Mouse (Mus musculus): ENCODE data around the gene Zranb3. TPM values are rescaled to one million over a fixed set of nuclear protein-coding genes. Genes with fewer than 3 reads are reported as not detected.
"Not testable (repeated sequence)": the region's sequence is repeated elsewhere in the genome, so short reads cannot be mapped to it uniquely, and the experiment has no call there.

Zranb3 gene
- polyA plus RNA-seq, 1 experiment = 1.1 TPM

DNA sequence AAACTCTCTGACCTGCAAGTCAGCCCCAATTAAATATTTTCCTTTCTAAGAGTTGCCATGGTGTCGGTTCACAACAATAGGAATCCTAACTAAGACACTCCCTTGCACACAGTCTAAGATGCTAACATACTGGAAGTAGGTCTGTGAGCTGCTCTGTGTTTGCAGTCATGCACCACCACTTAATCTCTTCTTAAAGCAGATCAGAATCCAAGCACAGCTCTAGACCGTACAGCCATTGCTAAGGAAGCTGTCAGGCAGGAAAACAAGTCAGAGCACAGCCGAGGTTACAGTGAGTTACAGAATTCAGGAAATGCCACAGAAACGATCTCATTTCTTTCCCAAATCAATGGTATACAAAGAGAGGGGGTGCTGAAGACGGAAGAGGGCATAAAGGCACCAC, 144.0 kb downstream of the Zranb3 start:
- TF ChIP-seq POLR2A (IDR thresholded peaks at IDR 0.05; ENCODE audit: borderline replicate concordance, extremely low read depth, low read depth, low read length) (no peak), CTCF (IDR thresholded peaks at IDR 0.05; ENCODE audit: insufficient read depth, low read length) (no peak)
- 34% methylated on average over 5 of the region's 5 CpGs for WGBS
- Histone ChIP-seq H3K4me3 (replicated peaks; ENCODE audit: extremely low read depth, low read depth, low read length) (no peak overlapping the region), H3K4me1 (ENCODE audit: control insufficient read depth, insufficient read depth, low read length) (peaks cover 2% of the 10 kb centered on the region; the same call in 1 of the 2 replicates)
- DNase-seq = no peak

- TF ChIP-seq CTCF (IDR thresholded peaks at IDR 0.05; ENCODE audit: insufficient read depth, low read length) = no peak
- TF ChIP-seq POLR2A (IDR thresholded peaks at IDR 0.05; ENCODE audit: borderline replicate concordance, extremely low read depth, low read depth, low read length) = no peak
- no peak overlapping the region for H3K4me3 ChIP-seq (replicated peaks; ENCODE audit: extremely low read depth, low read depth, low read length)
- 97% methylated on average over 1 of the region's 1 CpGs for WGBS
- H3K4me1 ChIP-seq (ENCODE audit: control insufficient read depth, insufficient read depth, low read length) = peaks cover 2% of the 10 kb centered on the region; the same call in 1 of the 2 replicates
- no peak for DNase-seq
Observed at GRCm38 (mm10) chr1:127956524-127956923, 146.3 kb downstream of the Zranb3 start.

DNA sequence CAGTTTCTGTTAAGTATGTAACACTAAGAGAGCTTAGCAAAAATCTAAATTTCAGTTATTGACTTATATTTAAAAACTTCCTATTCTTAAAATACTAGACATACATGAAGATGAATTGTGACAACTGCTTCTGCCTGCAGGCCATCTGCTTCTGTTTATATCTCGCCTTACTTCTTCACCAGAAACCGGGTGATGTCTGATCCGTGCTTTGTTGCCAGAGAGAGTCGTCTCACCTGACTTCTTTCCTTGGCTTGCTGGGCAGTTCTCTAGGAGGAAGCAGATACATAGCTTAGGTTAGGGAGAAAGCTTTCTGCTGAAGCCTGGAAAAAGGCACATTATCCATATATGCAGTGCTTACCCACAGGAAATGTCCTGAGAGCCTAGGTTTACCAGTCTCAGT, 148.0 kb downstream of the Zranb3 start:
- 63% methylated on average over 4 of the region's 4 CpGs for WGBS
- TF ChIP-seq CTCF (IDR thresholded peaks at IDR 0.05; ENCODE audit: insufficient read depth, low read length) (no peak), POLR2A (IDR thresholded peaks at IDR 0.05; ENCODE audit: borderline replicate concordance, extremely low read depth, low read depth, low read length) (no peak)
- no peak for DNase-seq
- no peak overlapping the region for H3K4me3 ChIP-seq (replicated peaks; ENCODE audit: extremely low read depth, low read depth, low read length)
- peaks cover 2% of the 10 kb centered on the region; the same call in 1 of the 2 replicates for H3K4me1 ChIP-seq (ENCODE audit: control insufficient read depth, insufficient read depth, low read length)

GRCm38 (mm10) chr1:127954198-127954597, 148.6 kb downstream of the Zranb3 start:
- DNase-seq; H3K4me3 ChIP-seq (replicated peaks; ENCODE audit: extremely low read depth, low read depth, low read length); H3K4me1 ChIP-seq (ENCODE audit: control insufficient read depth, insufficient read depth, low read length): not testable (repeated sequence)
- 51% methylated on average over 4 of the region's 4 CpGs for WGBS

GRCm38 (mm10) chr1:127952276-127952675, 150.6 kb downstream of the Zranb3 start:
- TF ChIP-seq CTCF (IDR thresholded peaks at IDR 0.05; ENCODE audit: insufficient read depth, low read length) (no peak), POLR2A (IDR thresholded peaks at IDR 0.05; ENCODE audit: borderline replicate concordance, extremely low read depth, low read depth, low read length) (no peak)
- WGBS = 82% methylated on average over 4 of the region's 4 CpGs
- no peaks in the 10 kb centered on the region for H3K4me1 ChIP-seq (ENCODE audit: control insufficient read depth, insufficient read depth, low read length)
- H3K4me3 ChIP-seq (replicated peaks; ENCODE audit: extremely low read depth, low read depth, low read length) = no peak overlapping the region
- DNase-seq = no peak

DNA sequence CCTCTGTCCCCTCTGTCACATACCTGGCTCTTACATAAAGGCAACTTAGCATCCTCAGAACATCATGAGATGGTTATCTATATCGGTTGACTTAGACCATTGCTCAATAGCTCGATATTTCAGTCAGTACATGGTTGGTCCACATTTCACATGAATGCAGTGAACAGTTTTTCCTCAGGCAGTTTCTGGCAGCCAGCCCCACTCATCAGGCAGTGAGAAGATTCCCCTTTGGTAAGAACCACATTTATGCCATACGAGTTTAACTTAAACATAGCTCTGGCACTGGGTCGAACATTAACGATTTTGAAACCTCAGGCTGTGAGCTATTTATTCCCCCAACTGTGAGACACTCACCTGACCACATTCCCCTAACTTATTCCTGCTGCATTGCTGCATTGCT, 154.1 kb downstream of the Zranb3 start:
- DNase-seq = no peak
- 71% methylated on average over 5 of the region's 5 CpGs for WGBS
- H3K4me1 ChIP-seq (ENCODE audit: control insufficient read depth, insufficient read depth, low read length) = no peaks in the 10 kb centered on the region
- TF ChIP-seq POLR2A (IDR thresholded peaks at IDR 0.05; ENCODE audit: borderline replicate concordance, extremely low read depth, low read depth, low read length) = no peak
- TF ChIP-seq CTCF (IDR thresholded peaks at IDR 0.05; ENCODE audit: insufficient read depth, low read length) = no peak
- no peak overlapping the region for H3K4me3 ChIP-seq (replicated peaks; ENCODE audit: extremely low read depth, low read depth, low read length)

DNA sequence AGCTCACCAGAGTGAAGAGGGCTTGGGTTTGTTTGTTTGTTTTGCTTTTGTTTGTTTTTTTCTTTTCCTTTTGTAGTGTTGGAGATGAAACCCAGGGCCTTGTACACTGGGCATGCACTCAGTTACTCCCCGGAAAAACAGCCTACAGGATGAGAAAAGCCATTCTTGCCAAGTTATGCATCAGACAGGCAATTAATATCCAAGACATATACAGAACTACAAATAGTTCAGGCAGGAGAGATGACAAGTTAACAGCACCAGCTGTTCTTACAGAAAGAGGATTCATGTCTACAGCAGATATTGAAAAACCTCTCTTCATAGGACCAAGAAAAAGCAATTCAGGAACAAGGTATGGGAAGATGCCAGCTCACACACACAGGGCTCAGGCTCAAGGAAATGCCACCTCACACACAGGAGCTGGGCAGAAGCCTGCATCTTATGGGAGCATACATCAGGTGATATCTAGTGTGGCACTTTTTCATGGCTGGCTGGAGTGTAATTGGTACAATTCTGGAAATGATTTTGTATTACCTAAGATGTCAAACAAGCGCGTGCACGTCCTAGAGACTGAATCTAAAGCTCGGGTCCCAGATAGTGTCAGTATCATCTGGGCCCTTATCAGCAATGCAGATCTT, 156.1 kb downstream of the Zranb3 start:
- TF ChIP-seq CTCF (IDR thresholded peaks at IDR 0.05; ENCODE audit: insufficient read depth, low read length) (no peak), POLR2A (IDR thresholded peaks at IDR 0.05; ENCODE audit: borderline replicate concordance, extremely low read depth, low read depth, low read length) (no peak)
- DNase-seq = no peak
- WGBS = 73% methylated on average over 5 of the region's 5 CpGs
- H3K4me3 ChIP-seq (replicated peaks; ENCODE audit: extremely low read depth, low read depth, low read length) = no peak overlapping the region
- H3K4me1 ChIP-seq (ENCODE audit: control insufficient read depth, insufficient read depth, low read length) = no peaks in the 10 kb centered on the region

DNA sequence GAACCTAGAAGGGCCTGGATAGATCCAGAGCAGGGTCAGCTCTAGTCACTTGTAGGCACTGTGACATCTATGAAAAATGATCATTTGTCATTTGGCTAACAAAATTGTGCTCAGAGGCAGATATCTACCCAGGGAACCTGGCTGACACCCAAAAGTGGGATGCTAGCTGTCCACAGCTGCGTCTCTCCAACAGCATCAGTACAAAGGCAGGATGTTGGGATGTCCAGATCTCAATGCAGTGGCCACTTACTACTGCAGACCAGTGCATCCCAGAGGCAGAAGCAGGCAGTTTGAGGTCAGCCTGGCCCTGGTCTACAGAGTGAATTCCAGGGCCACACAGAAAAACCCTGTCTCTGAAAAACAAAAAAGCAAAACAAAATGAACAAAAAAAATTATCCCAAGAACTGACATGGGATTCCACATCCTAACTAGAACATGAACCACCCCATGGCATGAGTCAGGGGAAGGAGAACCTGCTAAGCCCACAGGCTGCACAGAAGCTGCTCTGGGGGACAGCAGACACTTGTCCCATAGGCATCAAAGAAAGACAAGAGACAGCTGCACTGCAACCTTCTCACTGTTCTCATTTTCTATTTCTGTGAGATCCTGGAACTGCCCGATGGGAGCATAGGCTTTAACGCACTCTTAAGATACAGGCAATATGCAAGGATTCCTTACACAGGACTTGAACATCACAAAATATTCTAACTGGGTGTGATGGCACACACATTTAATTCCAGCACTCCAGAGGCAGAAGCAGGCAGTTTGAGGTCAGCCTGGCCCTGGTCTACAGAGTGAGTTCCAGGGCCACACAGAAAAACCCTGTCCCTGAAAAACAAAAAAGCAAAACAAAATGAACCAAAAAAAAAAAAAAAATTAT, 156.9 kb downstream of the Zranb3 start:
- TF ChIP-seq POLR2A (IDR thresholded peaks at IDR 0.05; ENCODE audit: borderline replicate concordance, extremely low read depth, low read depth, low read length) (no peak), CTCF (IDR thresholded peaks at IDR 0.05; ENCODE audit: insufficient read depth, low read length) (no peak)
- Histone ChIP-seq H3K4me1 (ENCODE audit: control insufficient read depth, insufficient read depth, low read length) (no peaks in the 10 kb centered on the region), H3K4me3 (replicated peaks; ENCODE audit: extremely low read depth, low read depth, low read length) (no peak overlapping the region)
- WGBS = 63% methylated on average over 3 of the region's 3 CpGs
- no peak for DNase-seq

- Histone ChIP-seq H3K4me1 (ENCODE audit: control insufficient read depth, insufficient read depth, low read length) (no peaks in the 10 kb centered on the region), H3K4me3 (replicated peaks; ENCODE audit: extremely low read depth, low read depth, low read length) (no peak overlapping the region)
- TF ChIP-seq CTCF (IDR thresholded peaks at IDR 0.05; ENCODE audit: insufficient read depth, low read length) (no peak), POLR2A (IDR thresholded peaks at IDR 0.05; ENCODE audit: borderline replicate concordance, extremely low read depth, low read depth, low read length) (no peak)
- 66% methylated on average over 6 of the region's 6 CpGs for WGBS
- DNase-seq = no peak
Observed at GRCm38 (mm10) chr1:127943516-127943915, 159.3 kb downstream of the Zranb3 start.

- WGBS = 93% methylated on average over 10 of the region's 10 CpGs
- H3K4me3 ChIP-seq (replicated peaks; ENCODE audit: extremely low read depth, low read depth, low read length) = no peak overlapping the region
Observed at GRCm38 (mm10) chr1:127942231-127942630, 160.6 kb downstream of the Zranb3 start.

More at GRCm38 (mm10) chr1:127942231-127942630, 160.6 kb downstream of the Zranb3 start:
- DNase-seq = no peak
- TF ChIP-seq CTCF (IDR thresholded peaks at IDR 0.05; ENCODE audit: insufficient read depth, low read length) (no peak), POLR2A (IDR thresholded peaks at IDR 0.05; ENCODE audit: borderline replicate concordance, extremely low read depth, low read depth, low read length) (no peak)
- H3K4me1 ChIP-seq (ENCODE audit: control insufficient read depth, insufficient read depth, low read length) = no peaks in the 10 kb centered on the region
